ENCODE assay signal across 30 mouse cellular contexts in the genomic region with DNA sequence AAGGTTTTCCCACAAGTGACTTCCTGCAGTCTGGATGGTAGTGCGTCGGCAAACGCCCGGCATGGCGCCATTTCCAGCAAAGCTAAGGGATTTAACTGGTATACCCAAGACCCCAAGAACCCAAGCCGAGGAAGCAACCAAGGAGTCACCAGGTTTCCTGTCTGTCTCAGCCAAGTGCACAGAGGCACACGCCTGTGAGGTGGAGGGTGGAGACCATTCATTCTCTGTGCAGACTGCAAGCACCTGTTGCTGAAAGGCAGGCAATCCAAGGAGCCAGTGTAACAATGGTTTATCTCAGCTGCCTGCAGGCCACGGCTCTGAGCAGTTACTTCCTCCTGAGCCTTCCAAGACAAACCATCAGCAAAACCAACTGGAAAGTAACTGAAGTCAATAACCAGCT. TPM values are rescaled to one million over a fixed set of nuclear protein-coding genes. Genes with fewer than 3 reads are reported as not detected.
DNase-seq lines count a peak whose midpoint lies in the region; ATAC-seq and TF ChIP-seq lines count a peak whose summit lies in the region.
"Had no signal": no experiment of that assay in that cellular context is flagged by ENCODE, and none has a peak within 500 bp of the region (broad histone marks: within the 10 kb centered on the region; RNA-seq: fewer than 3 reads in every experiment).

No protein-coding gene starts in this region.

- no peaks in the 10 kb centered on the region; the same call in 1 of the 2 replicates for H3K4me1 ChIP-seq in intestine, embryonic 15.5 days (replicated peaks)
- H3K4me1 ChIP-seq in intestine, postnatal 0 days (replicated peaks; ENCODE audit: control insufficient read depth, insufficient read depth, low read length) = no peaks in the 10 kb centered on the region
- H3K4me1 ChIP-seq in stomach, embryonic 15.5 days = 0 out of 2 replicates have a peak, but pooled peaks cover 3% of the 10 kb centered on the region
- H3K4me1 ChIP-seq: embryonic facial prominence, embryonic 13.5 days; forebrain, embryonic 12.5 days; limb, embryonic 15.5 days had no signal

- no peaks in the 10 kb centered on the region for H3K36me3 ChIP-seq in intestine, embryonic 15.5 days
- no peaks in the 10 kb centered on the region for H3K36me3 ChIP-seq in intestine, postnatal 0 days (ENCODE audit: control insufficient read depth, insufficient read depth)
- H3K36me3 ChIP-seq in stomach, embryonic 15.5 days = no peaks in the 10 kb centered on the region
- H3K36me3 ChIP-seq: embryonic facial prominence, embryonic 13.5 days; forebrain, embryonic 12.5 days; heart, embryonic 15.5 days; hindbrain, embryonic 10.5 days; limb, embryonic 15.5 days; neural tube, embryonic 15.5 days had no signal

- H3K27ac ChIP-seq in intestine, embryonic 15.5 days = no peak overlapping the region
- no peak overlapping the region for H3K27ac ChIP-seq in intestine, postnatal 0 days (ENCODE audit: low read depth, low read length)
- H3K27ac ChIP-seq in stomach, embryonic 15.5 days = no peak overlapping the region
- H3K27ac ChIP-seq: embryonic facial prominence, embryonic 13.5 days; forebrain, embryonic 12.5 days; heart, embryonic 15.5 days; hindbrain, embryonic 10.5 days; left cerebral cortex, adult 2 months; limb, embryonic 15.5 days; liver, embryonic 14.5 days; neural tube, embryonic 15.5 days had no signal

- H3K4me2 ChIP-seq in intestine, embryonic 15.5 days (replicated peaks) = no peak overlapping the region
- no peak overlapping the region for H3K4me2 ChIP-seq in intestine, postnatal 0 days (replicated peaks; ENCODE audit: low read depth)
- no peak overlapping the region for H3K4me2 ChIP-seq in stomach, embryonic 15.5 days
- H3K4me2 ChIP-seq: embryonic facial prominence, embryonic 13.5 days; forebrain, embryonic 12.5 days; heart, embryonic 15.5 days; limb, embryonic 15.5 days; lung, embryonic 14.5 days; neural tube, embryonic 15.5 days had no signal

- WGBS in intestine, embryonic 15.5 days = 76% methylated on average over 8 of the region's 8 CpGs
- 72% methylated on average over 8 of the region's 8 CpGs for WGBS in intestine, postnatal 0 days
- 72% methylated on average over 8 of the region's 8 CpGs for WGBS in stomach, embryonic 15.5 days

- no peak overlapping the region for H3K9ac ChIP-seq in intestine, embryonic 15.5 days
- no peak overlapping the region for H3K9ac ChIP-seq in intestine, postnatal 0 days (ENCODE audit: low read depth, low read length)
- H3K9ac ChIP-seq in stomach, embryonic 15.5 days = no peak overlapping the region
- H3K9ac ChIP-seq: embryonic facial prominence, embryonic 13.5 days; forebrain, embryonic 12.5 days; heart, embryonic 15.5 days; limb, embryonic 15.5 days; liver, embryonic 14.5 days; lung, embryonic 14.5 days; neural tube, embryonic 15.5 days had no signal

- intact Hi-C loops in left cerebral cortex, postnatal 10 days (cut with DNase I) = no loop called here

- peak; percentile 37; the same call in 1 of the 2 replicates for ATAC-seq in intestine, embryonic 15.5 days
- ATAC-seq in intestine, postnatal 0 days = no peak
- ATAC-seq in stomach, embryonic 15.5 days (ENCODE audit: insufficient read depth, low FRiP score, low read depth) = peak; percentile 56
- ATAC-seq: CD4-positive, CD25-positive, alpha-beta regulatory T cell, adult 4 months; hindbrain, embryonic 16.5 days; midbrain, embryonic 16.5 days had no signal

- no peak for TF ChIP-seq CTCF in intestine, postnatal 0 days (IDR thresholded peaks at IDR 0.05; ENCODE audit: low read depth)

- no peak overlapping the region for H3K4me3 ChIP-seq in intestine, embryonic 15.5 days (replicated peaks)
- no peak overlapping the region for H3K4me3 ChIP-seq in intestine, postnatal 0 days (ENCODE audit: low read depth, low read length)
- H3K4me3 ChIP-seq in stomach, embryonic 15.5 days (replicated peaks) = no peak overlapping the region
- H3K4me3 ChIP-seq: embryonic facial prominence, embryonic 13.5 days; erythroblast, embryonic 14.5 days; forebrain, embryonic 12.5 days; heart, embryonic 15.5 days; hindbrain, embryonic 10.5 days; left cerebral cortex, adult 2 months; limb, embryonic 15.5 days; neural tube, embryonic 15.5 days had no signal

- peak; percentile 56 to 57 for DNase-seq in thymus, postnatal 10 days (ENCODE audit: low spot score in 2 of 2)
- DNase-seq in left cerebral cortex, postnatal 10 days (ENCODE audit: extremely low spot score in 1 of 2, low spot score in 2 of 2) = no peak
- no peak for DNase-seq in spleen, postnatal 10 days (ENCODE audit: low spot score in 2 of 2)
- no peak for DNase-seq in testis, postnatal 10 days (ENCODE audit: low spot score)
- DNase-seq: adrenal gland, postnatal 14 days; cerebellum, adult 2 months; cerebellum, postnatal 36 days; embryo, embryonic 11 days; kidney, adult 11 months; layer of hippocampus, adult 9-11 months; left cerebral cortex, postnatal 4 days; lung, embryonic 14.5 days; lung, postnatal 4 days had no signal

- H3K9me3 ChIP-seq in intestine, embryonic 15.5 days = no peaks in the 10 kb centered on the region
- H3K9me3 ChIP-seq in intestine, postnatal 0 days (ENCODE audit: control insufficient read depth) = no peaks in the 10 kb centered on the region
- no peaks in the 10 kb centered on the region for H3K9me3 ChIP-seq in stomach, embryonic 15.5 days
- H3K9me3 ChIP-seq: embryonic facial prominence, embryonic 13.5 days; forebrain, embryonic 12.5 days; heart, embryonic 15.5 days; hindbrain, embryonic 10.5 days; limb, embryonic 15.5 days; neural tube, embryonic 15.5 days had no signal

- H3K27me3 ChIP-seq in intestine, embryonic 15.5 days (replicated peaks) = no peaks in the 10 kb centered on the region
- H3K27me3 ChIP-seq in intestine, postnatal 0 days (replicated peaks; ENCODE audit: control insufficient read depth, insufficient read depth, low read length) = peaks cover 3% of the 10 kb centered on the region; the same call in 1 of the 2 replicates
- no peaks in the 10 kb centered on the region for H3K27me3 ChIP-seq in stomach, embryonic 15.5 days (replicated peaks)
- H3K27me3 ChIP-seq: embryonic facial prominence, embryonic 13.5 days; forebrain, embryonic 12.5 days; heart, embryonic 15.5 days; limb, embryonic 15.5 days; neural tube, embryonic 15.5 days had no signal

RNA-seq across cellular contexts. Expression of gene Gcnt3, which starts 34.5 kb away (rescaled TPM):
- 8.3 and 8.9 TPM in 2 replicates for polyA plus RNA-seq in intestine, embryonic 15.5 days (2015; fragmentation: Nextera tagmentation; extraction: Ambion mirVana)
- 11.0 and 11.1 TPM in 2 replicates for polyA plus RNA-seq in intestine, postnatal 0 days (2015; fragmentation: Nextera tagmentation; extraction: Ambion mirVana)
- 12.0 and 12.6 TPM in 2 replicates for polyA plus RNA-seq in stomach, embryonic 15.5 days (2015; fragmentation: Nextera tagmentation; extraction: Ambion mirVana)
- not detected for total RNA-seq in left cerebral cortex, postnatal 10 days (2021)
- total RNA-seq: adrenal gland, postnatal 14 days; gastrocnemius, adult 18-20 months; gastrocnemius, postnatal 4 days; left cerebral cortex, adult 2 months; left cerebral cortex, postnatal 4 days had no signal
- polyA plus RNA-seq: CD4-positive, CD25-positive, alpha-beta regulatory T cell, adult 4 months; cerebellum, adult 2 months; erythroblast, embryonic 14.5 days; forebrain, embryonic 12.5 days; heart, embryonic 15.5 days; hindbrain, embryonic 10.5 days; hindbrain, embryonic 16.5 days; liver, embryonic 14.5 days; midbrain, embryonic 16.5 days; neural tube, embryonic 15.5 days had no signal

Comparison
In these comparisons a context has a peak if more than half of its experiments do, and no peak if none do; other contexts are left out.
1. DNase-seq: peak in thymus, postnatal 10 days (2 of 2); none in left cerebral cortex, postnatal 10 days (0 of 2), spleen, postnatal 10 days (0 of 2) and testis, postnatal 10 days (single experiment).